Mouse (Mus musculus) v-Abl transformed pro-B cells (cell line): ENCODE measurements around the gene Lamb3.

Experiments
- in situ Hi-C, 2 experiments: fragments of 400-800 bp; cut with MboI; formaldehyde crosslinking; loops; one replicate each; pipeline ENCODE4 v1.15.1; 2025; ENCODE audit not compliant: unreplicated experiment in 2 of 2

The Lamb3 gene

GRCm38 (mm10) chr1:193242238-193242637 is 34.7 kb downstream of the Lamb3 start:
- in situ Hi-C loops, result no loop called here

- in situ Hi-C loops, result no loop called here
These were observed 35.4 kb downstream of the Lamb3 start for GRCm38 (mm10) chr1:193242863-193243262.

- in situ Hi-C loops, result no loop called here
These were observed 36.2 kb downstream of the Lamb3 start for GRCm38 (mm10) chr1:193243571-193244193.

- in situ Hi-C loops, result no loop called here
These were observed 36.7 kb downstream of the Lamb3 start for GRCm38 (mm10) chr1:193244235-193244634.

DNA sequence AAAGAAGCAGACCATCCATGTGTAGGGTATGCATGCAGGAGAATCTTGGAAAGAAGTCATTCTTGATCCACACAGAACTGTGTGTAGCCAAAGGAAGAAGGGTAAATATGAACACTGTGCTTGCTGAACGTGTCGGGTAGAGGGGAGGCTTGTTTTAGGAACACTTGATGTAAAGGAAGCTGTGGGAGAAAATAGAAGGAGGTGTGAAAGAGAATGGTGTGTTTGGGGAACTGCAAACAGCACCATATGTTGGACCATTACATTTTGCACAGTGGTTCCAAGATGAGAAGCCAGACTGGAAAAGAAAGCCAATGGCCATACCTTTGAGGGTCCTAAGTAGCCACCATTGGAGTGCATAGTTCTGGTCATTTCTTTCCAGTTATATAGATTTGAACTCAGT is 42.5 kb downstream of the Lamb3 start:
- in situ Hi-C loops, result loop anchor here (5.0 to 10.0 kb wide), 5 partner anchors 38 to 127 kb away; partner anchors contain the start of gene Lamb3 (in 1 of the 2)

- in situ Hi-C loops, result loop anchor here (5.0 to 10.0 kb wide), 5 partner anchors 39 to 126 kb away; partner anchors contain the start of gene Lamb3 (in 1 of the 2)
These were observed 43.9 kb downstream of the Lamb3 start for GRCm38 (mm10) chr1:193251386-193251785.

DNA sequence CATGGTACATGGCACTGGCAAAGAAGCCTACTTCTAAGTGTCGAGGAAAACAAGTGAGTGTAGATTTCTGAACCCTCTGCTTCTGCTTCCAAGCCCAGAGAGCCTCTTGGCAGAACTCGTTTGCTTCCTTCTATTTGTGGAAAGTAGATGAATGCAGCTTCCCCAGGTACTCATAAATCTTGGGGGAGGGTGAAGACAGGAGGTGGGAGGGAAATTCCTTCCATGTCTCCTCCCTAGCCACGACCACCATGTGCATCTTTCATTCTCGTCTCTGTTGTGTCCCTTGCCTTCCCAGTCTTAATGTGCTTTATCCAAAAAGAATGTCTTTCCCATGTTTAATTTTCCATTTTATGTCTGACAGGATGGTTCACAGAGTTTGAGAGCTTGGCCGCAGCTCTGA is 45.1 kb downstream of the Lamb3 start:
- in situ Hi-C loops, result loop anchor here (5.0 to 10.0 kb wide), 5 partner anchors 40 to 125 kb away; partner anchors contain the start of gene Lamb3 (in 1 of the 2)

- in situ Hi-C loops, result loop anchor here (5.0 to 10.0 kb wide), 5 partner anchors 42 to 123 kb away; partner anchors contain the start of gene Lamb3 (in 1 of the 2)
These were observed 46.4 kb downstream of the Lamb3 start for GRCm38 (mm10) chr1:193253895-193254294.

DNA sequence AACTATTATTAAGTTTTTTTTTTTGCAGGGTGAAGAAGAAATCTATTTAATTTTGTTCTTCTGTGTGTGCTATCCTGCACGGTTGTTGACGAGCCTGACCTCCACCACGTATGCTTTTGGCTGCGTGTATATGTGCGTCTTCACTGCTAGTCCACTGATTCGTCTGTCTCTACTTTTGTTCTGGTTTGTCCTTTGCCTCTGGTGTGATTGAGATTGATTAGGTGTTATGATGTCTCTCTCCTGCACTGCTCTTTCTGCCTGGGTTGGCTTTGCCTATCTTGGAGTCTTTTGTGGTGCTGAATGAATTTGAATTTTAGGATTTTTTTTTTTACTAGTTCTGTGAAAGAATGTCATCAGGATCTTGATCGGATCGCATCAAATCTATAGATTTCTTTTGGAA is 47.5 kb downstream of the Lamb3 start:
- in situ Hi-C loops, result loop anchor here in 1 of 2 experiments (5.0 to 10.0 kb wide), 2 partner anchors 70 to 122 kb away; no protein-coding TSS in a partner anchor

DNA sequence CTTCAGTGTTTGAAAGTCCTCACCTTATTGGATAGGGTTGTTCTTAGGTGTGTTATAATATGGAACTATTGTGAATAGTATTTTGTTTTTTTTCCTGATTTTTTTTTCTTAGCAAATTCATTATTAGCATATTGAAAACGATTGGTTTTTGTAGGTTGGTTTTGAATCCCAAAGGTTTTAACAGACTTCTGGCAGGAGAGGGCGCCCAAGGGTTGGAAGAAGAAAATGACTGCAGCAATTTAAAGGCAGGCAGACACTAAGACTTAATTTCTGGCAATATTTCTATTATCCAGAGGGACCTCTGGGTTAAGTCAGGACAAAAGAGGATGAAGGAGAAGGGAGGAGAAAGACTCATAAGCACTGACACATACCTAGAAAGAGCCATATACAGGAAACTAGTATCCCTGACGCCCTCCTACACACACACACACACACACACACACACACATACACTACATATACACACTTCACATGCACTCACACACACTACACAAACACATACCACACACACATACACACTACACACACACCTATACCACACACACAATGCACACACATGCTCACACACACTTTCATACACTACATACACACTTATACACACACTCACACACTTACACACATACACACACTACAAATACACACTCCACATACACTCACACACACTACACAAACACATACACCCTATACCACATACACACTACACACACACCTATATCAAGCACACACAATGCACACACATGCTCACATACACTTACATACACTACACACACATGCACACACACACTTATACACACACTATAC is 48.2 kb downstream of the Lamb3 start:
- in situ Hi-C loops, result loop anchor here in 1 of 2 experiments (5.0 to 10.0 kb wide), 2 partner anchors 69 to 122 kb away; no protein-coding TSS in a partner anchor

GRCm38 (mm10) chr1:193256289-193256577 is 48.7 kb downstream of the Lamb3 start:
- in situ Hi-C loops, result loop anchor here in 1 of 2 experiments (5.0 to 10.0 kb wide), 2 partner anchors 69 to 121 kb away; no protein-coding TSS in a partner anchor

- in situ Hi-C loops, result loop anchor here in 1 of 2 experiments (5.0 to 10.0 kb wide), 2 partner anchors 68 to 121 kb away; no protein-coding TSS in a partner anchor
These were observed 49.2 kb downstream of the Lamb3 start for GRCm38 (mm10) chr1:193256621-193257098.

- in situ Hi-C loops, result loop anchor here in 1 of 2 experiments (5.0 to 10.0 kb wide), 2 partner anchors 65 to 118 kb away; no protein-coding TSS in a partner anchor
These were observed 52.1 kb downstream of the Lamb3 start for GRCm38 (mm10) chr1:193259559-193259958.

DNA sequence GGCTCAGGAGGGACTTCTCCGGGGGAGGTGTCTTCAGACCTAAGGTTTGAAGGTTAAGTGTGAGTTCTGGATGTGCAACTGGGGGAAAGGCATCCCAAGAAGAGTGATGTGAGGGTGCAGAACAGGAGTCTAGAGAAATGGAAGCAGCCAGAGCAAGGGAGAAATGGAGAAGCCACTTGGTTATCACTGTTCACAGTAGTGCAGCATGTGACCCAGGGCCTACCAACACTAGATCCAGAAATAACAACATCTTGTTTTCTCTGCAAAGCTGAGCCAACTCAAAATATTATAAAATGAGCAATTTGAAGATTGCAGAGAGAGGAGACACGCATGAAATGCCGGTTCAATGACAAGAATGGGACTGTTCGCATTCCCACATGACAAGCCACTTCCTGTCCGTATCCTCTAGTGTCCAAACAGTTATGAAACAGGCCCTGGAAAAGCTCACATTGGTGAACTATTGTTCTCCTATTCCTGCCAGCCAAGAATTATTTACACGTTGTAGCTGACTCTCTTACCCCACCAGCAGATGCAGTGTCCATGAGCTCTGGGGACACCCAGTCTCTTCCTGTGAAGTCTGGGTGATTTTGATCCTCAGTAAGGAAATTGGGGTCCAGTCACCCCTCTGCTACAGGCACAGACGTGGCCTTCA is 54.5 kb downstream of the Lamb3 start:
- in situ Hi-C loops, result no loop called here

DNA sequence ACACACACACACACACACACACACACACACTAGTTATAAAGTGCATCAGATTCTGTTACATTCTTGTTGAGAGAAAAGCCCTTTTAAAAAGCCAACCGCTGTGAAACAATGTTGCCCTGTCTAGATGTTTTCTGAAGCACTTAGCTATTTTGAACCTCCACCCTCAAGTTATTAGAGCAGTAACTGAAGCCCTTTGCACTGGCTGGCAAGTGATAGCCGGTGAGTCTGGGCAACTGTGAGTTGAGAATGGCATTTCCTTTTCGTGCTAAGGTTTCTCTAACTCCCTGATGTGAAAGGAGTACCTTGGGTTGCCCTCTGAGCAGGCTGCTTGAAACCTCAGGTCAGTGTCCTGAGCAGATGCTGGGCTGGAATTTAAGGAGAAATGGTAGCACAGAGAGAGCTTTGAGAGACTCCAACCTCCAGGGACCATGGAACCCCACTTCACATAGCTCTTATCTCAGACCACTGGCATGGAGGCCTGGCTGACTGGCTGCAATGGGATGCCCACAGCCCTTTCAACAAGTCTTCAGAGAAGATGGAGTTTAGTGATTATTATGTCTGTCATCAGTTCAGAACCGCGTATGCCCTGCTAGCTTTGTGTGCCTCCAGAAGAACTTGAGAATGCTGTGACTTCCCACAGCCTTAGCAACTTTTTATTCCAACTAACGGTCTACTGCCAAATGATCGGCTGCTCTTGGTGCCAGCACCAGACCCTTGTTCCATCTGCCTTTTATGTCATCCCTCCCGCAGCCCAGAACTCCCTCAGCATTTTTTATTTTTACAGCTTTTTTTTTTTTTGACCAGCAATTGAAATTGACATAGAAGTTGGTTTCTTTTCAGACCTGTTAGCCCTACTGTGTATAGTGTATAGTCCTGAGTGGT is 55.8 kb downstream of the Lamb3 start:
- in situ Hi-C loops, result no loop called here

DNA sequence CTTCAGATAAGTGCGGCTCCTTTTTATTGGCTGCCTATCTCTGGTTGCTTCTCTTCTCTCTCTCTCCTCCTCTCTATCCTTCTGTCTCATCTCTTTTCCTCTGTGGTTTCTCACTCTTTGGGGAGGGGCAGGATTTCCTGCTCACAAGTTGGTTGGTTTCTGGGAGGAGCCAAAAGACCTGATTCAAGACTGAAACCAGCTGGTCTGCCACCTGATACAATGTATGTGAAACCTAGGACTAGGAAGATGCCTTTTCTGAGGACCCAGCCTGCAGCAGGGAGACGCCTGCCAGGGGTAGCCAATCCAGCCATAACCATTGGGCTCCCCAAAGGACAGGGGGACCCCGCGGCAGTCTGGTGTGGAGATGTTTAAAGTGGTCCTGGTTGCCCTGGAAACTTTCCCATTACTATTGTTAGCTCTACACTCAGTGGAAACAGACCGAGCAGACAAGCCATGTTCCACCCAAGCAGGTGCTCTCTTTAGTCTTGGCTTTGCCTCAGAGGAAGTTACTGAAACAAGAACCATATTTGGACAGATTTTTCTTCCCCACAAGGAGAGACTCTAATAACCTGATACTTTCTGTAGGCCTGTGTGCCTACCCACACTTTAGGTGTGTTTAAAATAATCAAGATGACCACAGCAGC is 56.6 kb downstream of the Lamb3 start, which contains the start of gene Hsd11b1:
Hsd11b1 (minus strand) TSS at position 121 of the 644 bp plus-strand sequence.
- in situ Hi-C loops, result no loop called here

- in situ Hi-C loops, result loop anchor here in 1 of 2 experiments (5.0 kb wide), 1 partner anchor 42 kb away; no protein-coding TSS in a partner anchor
These were observed 58.2 kb downstream of the Lamb3 start for GRCm38 (mm10) chr1:193265734-193266133.

DNA sequence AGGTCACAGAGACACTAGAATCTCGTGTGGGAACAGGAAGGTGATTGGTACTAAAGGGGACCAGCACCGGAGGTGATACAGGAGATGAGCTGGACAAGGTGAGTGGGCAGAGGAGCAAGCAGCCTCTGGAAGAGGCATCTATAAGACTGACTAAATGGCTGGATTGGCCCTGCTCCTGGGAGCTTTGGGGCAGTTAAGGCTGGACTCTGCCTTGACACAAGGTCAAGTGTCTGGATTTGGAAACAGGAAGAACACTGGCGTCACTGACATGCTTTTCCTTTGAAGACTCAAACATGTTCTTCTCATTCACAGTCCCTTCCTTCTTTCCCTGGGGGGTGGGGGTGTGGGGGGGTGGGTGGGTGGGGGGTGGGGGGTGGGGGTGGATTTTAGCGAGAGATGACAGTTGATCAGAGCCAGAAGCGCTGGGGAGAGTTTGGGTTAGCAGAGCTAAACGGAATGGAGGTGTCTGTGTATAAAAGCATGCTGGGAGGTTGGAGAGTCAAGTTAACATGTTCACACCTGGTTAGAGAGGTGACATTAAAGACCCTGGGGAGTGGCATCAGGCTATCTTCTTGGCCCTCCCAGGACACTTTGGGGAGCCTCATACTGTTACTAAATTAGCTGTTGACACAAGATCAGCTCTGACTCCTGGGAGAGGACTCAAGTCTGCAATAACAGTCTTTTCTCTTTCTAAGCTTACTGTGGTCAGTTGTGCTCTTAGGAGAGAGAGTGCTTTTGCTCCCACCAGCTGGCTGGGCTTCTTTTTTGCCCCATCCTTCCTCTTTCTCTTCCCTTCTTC is 63.7 kb downstream of the Lamb3 start:
- in situ Hi-C loops, result no loop called here
